Mouse (Mus musculus) megakaryocyte, embryonic 14.5 days (primary cell): ENCODE measurements around the gene Slc4a5.

ENCODE experiments used
- FLI1 ChIP-seq: IDR thresholded peaks from 2 replicates; pipeline ENCODE4 v1.6.1; 2012; ENCODE audit warnings: low read length, inconsistent platforms, mixed read lengths
- GATA1 ChIP-seq: IDR thresholded peaks from 3 replicates; pipeline ENCODE4 v1.6.1; 2012; ENCODE audit warnings: mixed read lengths, low read length, inconsistent platforms, borderline replicate concordance

DNA sequence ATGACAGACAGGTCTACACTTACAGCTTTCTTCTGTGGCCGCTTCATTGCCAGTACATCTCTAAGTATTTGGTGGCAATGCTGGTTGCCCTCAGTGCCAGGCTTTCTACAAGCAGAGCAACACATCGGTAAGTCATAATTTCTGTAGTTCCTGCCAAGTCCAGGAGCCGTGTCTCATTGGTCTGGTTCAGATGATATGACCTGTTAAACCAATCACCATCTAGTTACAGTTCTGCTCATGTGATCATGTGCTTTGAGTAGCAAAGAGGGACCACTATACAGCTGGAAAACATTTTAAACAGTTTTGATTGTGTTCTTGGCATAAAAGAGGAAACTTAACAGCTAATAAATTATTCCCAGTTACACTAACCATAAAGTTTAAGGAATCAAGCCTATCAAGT lies 128.3 kb downstream of the Slc4a5 start:
- TF ChIP-seq GATA1 (no peak), FLI1 (no peak)
